Mouse (Mus musculus) naive thymus-derived CD4-positive, alpha-beta T cell, adult 2 months (primary cell): Measurements from ENCODE around the gene 1700016H13Rik.

ENCODE experiments used
- DNase-seq: peaks from one replicate; pipeline ENCODE4 v3.0.0-alpha.2; 2011; ENCODE audit warnings: low read depth

1700016H13Rik gene

GRCm38 (mm10) chr5:103603115-103603893 lies 52.5 kb downstream of the 1700016H13Rik start:
- DNase-seq: no peak

- DNase-seq: no peak
These were observed 56.9 kb downstream of the 1700016H13Rik start for GRCm38 (mm10) chr5:103598881-103599280.

- no peak for DNase-seq
These were observed 57.5 kb downstream of the 1700016H13Rik start for GRCm38 (mm10) chr5:103598264-103598663.
